Mouse (Mus musculus) kidney, adult 2 months (tissue): Measurements from ENCODE around the gene Mars. TPM values are rescaled to one million over a fixed set of nuclear protein-coding genes. Genes with fewer than 3 reads are reported as not detected.

Experiments used
- DNase-seq: peaks from one replicate; pipeline ENCODE4 v3.0.0; 2021
- H3K27ac ChIP-seq: fragments of 200-500 bp; 2 replicates; pipeline ENCODE4 v1.5.1; 2012; ENCODE audit warnings: low read depth, low read length, control low read depth, inconsistent platforms; ENCODE audit not compliant: insufficient read depth
- H3K27me3 ChIP-seq: fragments of 200-500 bp; replicated peaks from 2 replicates; pipeline ENCODE4 v1.6.1; 2012; ENCODE audit warnings: mild to moderate bottlenecking, moderate library complexity, low read length, inconsistent platforms; ENCODE audit not compliant: control insufficient read depth, insufficient read depth
- H3K36me3 ChIP-seq: fragments of 200-500 bp; 2 replicates; pipeline ENCODE4 v1.6.1; 2012; ENCODE audit warnings: mild to moderate bottlenecking, moderate library complexity, low read length, inconsistent platforms; ENCODE audit not compliant: control insufficient read depth, insufficient read depth
- H3K4me1 ChIP-seq: fragments of 200-500 bp; 2 replicates; pipeline ENCODE4 v1.6.1; 2011; ENCODE audit warnings: low read length; ENCODE audit not compliant: control insufficient read depth, insufficient read depth
- H3K4me3 ChIP-seq: fragments of 200-500 bp; 2 replicates; pipeline ENCODE4 v1.5.1; 2011; ENCODE audit warnings: mild to moderate bottlenecking, low read depth, low read length, control low read depth; ENCODE audit not compliant: insufficient read depth
- CTCF ChIP-seq: fragments of 200-500 bp; conservative IDR thresholded peaks from 2 replicates; pipeline ENCODE4 v1.5.1; 2011; ENCODE audit warnings: low read depth, mild to moderate bottlenecking, control low read depth, low read length, moderate library complexity, mixed read lengths; ENCODE audit not compliant: insufficient read depth, insufficient read length
- POLR2A ChIP-seq: fragments of 200-500 bp; IDR thresholded peaks from one replicate; pipeline ENCODE4 v1.6.1; 2011; ENCODE audit warnings: low read depth, low read length, control low read depth
- WGBS: fragments of 180-500 bp; shearing (Covaris S2); methylation state at CpG from one replicate; pipeline ENCODE4 v1.1.7; 2018; 5-methylcytosine and 5-hydroxymethylcytosine counted together
- polyA plus RNA-seq: library from polyadenylated mRNA; depleted of rRNA; stranded (reverse); fragments of >200 nt; gene quantifications from 2 replicates; pipeline ENCODE4 v1.2.3, GENCODE M21; 2012

The Mars gene
- polyA plus RNA-seq, 1 experiment, result 44.4 TPM

DNA sequence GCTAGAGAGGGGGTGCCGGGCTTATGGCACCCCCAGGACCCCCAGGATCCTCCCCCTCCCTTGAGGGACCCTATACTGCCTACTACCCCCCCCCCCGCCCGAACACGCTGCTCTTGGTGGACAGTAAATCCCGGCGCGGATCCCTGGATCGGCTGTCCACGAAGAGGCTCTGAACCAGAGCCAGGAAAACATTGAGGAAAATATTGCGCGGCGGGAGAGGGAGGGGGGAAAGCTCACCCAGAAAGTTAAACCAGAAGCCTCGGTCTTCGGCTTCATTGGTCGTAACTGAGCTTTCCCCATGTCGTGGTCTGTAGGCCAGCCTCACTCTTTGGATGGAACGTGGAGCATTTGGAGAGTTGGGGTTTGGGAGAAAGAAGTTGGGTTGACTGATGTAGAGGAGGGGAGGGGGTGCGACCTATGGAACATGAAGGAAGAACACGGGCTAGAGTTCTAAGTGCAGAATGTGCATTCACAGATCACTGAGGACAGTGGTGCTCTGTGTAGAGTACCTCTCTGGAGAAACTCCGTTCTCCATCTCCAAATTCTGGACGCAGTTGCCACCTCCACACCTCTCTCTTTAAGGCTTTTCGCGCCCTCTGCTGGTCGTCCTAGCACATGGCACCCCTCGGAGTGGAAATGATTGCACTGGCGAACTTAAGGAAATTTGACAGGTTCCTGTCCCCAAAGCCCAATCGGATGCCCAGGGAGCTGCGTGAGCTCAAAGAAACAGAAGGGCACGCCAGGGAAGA is 30.5 kb upstream of the Mars start, which contains the start of gene Gli1:
Gli1 (minus strand) TSS at position 84 of the 749 bp plus-strand sequence.
- Histone ChIP-seq H3K27ac (no peak within 1 kb of the TSS), H3K36me3 (no peaks in the 10 kb centered on the region), H3K27me3 (peaks cover 3% of the 10 kb centered on the region; the same call in 1 of the 2 replicates), H3K4me1 (peaks cover 3% of the 10 kb centered on the region), H3K4me3 (peak within 1 kb of the TSS; percentile 39)
- under 1% methylated on average over 27 of the region's 29 CpGs for whole genome bisulfite sequencing
- peak; percentile 92 for TF ChIP-seq CTCF
- no peak for TF ChIP-seq POLR2A
- DNase-seq, result peak; percentile 84

DNA sequence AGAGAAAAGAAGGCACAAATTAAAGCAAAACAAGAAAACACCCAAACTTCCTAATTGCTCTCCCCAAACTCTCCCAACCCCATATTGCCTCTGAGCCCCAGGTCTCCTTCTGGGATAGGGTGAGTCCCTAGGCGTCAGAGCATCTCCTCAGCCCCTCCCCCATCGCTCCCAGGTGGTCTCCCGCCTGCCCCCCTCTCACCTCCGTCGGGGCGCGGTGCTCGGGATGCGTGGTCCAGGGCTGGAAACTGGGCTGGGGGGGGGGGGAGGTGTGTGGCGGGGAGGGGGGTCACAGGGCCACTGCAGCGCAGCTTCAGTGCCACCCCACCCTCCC is 29.7 kb upstream of the Mars start:
- no peak overlapping the region for H3K27ac ChIP-seq
- H3K4me3 ChIP-seq, result peak overlapping the region; percentile 39; the same call in 1 of the 2 replicates

DNA sequence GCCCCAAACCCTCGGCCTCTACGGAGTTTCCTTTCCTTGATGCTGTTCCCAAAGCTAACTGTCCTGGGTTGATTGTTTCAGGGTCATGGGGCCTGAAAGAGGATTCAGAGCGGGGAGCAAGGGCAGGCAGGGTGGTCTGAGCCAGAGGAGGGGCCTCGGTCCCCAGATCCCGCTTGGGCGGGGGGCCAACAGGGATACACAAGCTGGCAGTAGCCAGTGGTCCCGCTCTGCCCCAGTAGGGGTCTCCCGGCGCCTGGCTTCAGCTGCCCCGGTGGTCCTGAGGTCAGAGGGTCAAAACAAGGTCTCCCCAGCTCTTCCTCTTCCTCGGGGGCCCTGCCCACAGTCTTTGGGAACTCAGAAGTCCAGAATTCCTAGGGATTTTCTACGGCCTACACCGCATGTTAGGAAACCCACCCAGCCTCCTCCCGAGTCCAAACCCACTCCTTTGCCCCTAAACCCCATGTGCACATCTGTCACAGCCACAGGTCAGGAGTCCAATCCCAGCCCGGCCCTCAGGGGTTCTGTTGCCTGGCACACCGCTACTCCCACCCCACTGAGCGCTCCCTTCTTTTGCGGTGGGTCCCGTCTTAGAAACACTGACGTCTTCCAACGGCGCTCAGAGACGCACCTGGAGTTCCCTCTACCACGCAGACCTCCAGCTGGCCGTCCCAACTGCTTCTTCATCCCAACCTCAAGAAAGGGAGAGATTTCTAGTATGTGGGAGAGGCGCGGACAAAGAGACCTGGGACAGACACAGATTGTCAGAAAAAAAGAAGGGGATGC is 29.2 kb upstream of the Mars start:
- no peak for TF ChIP-seq CTCF
- no peak for TF ChIP-seq POLR2A
- H3K4me3 ChIP-seq, result no peak overlapping the region
- DNase-seq, result no peak
- H3K27ac ChIP-seq, result no peak overlapping the region
- peaks cover 3% of the 10 kb centered on the region for H3K4me1 ChIP-seq
- H3K27me3 ChIP-seq, result peaks cover 3% of the 10 kb centered on the region; the same call in 1 of the 2 replicates
- no peaks in the 10 kb centered on the region for H3K36me3 ChIP-seq
- WGBS, result 4% methylated on average over 27 of the region's 27 CpGs

More for the DNA sequence above, 29.7 kb upstream of the Mars start:
- no peak for DNase-seq
- H3K4me1 ChIP-seq, result peaks cover 3% of the 10 kb centered on the region
- H3K27me3 ChIP-seq, result peaks cover 3% of the 10 kb centered on the region; the same call in 1 of the 2 replicates
- no peaks in the 10 kb centered on the region for H3K36me3 ChIP-seq
- WGBS, result 1% methylated on average over 11 of the region's 11 CpGs
- TF ChIP-seq POLR2A, result no peak
- TF ChIP-seq CTCF, result no peak

DNA sequence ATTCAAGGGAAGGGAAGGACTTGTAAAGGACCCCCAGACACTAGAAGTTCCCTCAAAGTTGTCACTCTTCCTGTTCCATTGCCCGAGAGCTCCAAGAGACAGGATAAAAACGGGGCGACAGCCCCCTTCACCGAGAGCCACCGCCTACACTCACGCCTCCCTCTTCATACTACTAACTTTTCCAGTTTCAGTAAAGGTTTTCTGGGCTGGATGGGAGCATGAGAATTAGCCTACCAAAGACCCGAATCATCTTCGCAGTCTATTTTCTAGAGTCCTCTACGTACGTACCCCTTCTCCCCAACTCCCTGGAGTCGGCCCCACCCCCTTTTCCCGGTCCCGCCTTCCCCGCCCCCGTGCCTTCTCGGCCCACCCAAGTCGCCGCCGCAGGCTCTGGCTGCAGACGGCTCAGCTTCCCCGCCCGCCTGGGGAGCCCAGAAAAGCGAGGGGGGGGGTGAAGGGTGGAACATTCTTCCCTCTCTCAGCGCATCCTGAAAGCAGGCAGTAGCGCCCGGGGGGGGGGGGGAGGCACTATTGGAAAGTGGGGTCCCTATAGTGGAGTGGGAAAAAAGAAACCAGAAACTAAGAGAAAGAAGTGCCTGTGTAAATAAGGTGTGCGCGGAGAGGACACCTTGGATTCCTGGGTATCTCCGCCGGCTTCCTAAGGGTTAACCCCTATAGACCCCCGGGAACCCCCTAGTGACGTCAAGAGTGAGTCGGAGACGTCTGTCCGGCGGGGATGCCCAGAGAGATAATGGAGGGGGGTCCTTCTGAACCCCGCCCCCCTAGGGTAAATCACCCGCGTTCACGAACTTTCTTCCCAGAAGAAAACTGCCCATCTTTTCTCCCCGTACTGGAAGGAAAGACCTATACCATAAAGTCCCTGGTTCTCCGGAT is 28.3 kb upstream of the Mars start:
- TF ChIP-seq POLR2A, result no peak
- peaks cover 3% of the 10 kb centered on the region; the same call in 1 of the 2 replicates for H3K27me3 ChIP-seq
- DNase-seq, result peak; percentile 48
- no peak overlapping the region for H3K27ac ChIP-seq
- no peaks in the 10 kb centered on the region for H3K36me3 ChIP-seq
- peaks cover 3% of the 10 kb centered on the region for H3K4me1 ChIP-seq
- 1% methylated on average over 42 of the region's 42 CpGs for WGBS
- peak overlapping the region; percentile 50 for H3K4me3 ChIP-seq

DNA sequence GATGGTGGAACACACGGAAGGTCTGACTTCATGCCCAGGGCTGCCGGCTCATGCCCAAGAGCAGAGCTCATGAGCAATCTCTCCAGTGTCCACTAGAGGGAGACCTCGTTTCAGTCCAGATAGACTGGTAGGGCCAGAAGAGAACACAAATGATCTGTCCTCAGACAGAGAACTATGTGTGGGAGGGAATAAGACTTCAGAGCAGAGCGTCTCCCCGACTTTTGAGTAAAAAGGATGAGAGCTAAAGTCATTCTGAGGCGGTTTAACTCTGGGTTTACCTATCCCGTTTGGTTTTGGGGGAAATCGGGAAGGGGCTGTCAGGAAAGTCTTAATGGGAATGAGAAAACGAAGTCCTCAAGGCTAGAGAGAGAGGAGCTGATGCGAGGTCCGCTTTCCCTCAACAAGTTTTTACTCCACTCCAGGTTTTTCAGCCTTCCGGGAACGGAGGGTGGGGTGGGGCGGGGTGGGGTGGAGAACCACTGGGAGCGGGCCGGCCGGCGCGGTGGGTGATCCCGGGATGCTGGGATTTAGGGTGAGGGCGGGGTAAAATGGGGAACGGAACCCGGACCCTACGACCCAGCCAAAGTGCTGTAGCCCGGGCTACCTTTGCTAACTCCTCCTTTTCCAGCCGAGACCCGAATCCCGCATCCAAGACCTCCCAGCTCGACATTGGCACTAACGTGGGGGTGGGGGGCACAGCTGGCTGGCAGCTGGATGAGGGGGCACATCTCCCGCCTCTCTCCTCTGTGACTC is 27.5 kb upstream of the Mars start:
- peaks cover 3% of the 10 kb centered on the region; the same call in 1 of the 2 replicates for H3K27me3 ChIP-seq
- peak; percentile 93 for DNase-seq
- H3K36me3 ChIP-seq, result no peaks in the 10 kb centered on the region
- H3K4me3 ChIP-seq, result peak overlapping the region; percentile 50
- TF ChIP-seq CTCF (peak; percentile 84), POLR2A (no peak)
- H3K27ac ChIP-seq, result peak overlapping the region; percentile 49; the same call in 1 of the 2 replicates
- H3K4me1 ChIP-seq, result peaks cover 3% of the 10 kb centered on the region
- WGBS, result 2% methylated on average over 31 of the region's 31 CpGs

DNA sequence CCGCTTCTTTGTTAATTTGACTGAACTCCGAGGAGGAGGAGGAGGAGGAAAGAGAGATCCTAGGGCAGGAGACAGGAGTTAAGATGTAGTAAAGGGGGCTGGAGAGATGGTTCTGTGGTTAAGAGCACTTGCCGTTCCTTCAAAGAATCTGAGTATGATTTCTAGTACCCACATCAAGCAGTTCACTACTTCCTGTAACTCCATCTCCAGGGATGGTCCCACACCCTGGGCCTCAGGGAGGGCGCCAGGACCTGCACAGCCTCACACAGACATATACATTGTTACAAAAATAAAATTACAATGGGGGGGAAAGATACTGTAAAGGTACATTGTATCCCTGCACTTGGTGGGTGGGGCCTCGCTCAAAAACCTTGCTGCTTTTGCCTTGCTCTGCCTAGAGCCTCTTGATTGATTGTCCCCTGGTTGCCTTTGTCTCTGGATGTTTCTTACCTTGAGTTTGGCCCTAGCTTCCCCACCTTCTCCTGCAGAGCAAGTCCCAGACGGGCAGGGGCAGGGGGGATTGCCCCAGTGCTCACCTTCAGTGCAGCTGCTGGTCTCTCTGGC is 26.0 kb upstream of the Mars start:
- Histone ChIP-seq H3K4me3 (no peak overlapping the region), H3K27me3 (peaks cover 3% of the 10 kb centered on the region; the same call in 1 of the 2 replicates), H3K36me3 (no peaks in the 10 kb centered on the region), H3K4me1 (peaks cover 3% of the 10 kb centered on the region), H3K27ac (no peak overlapping the region)
- DNase-seq, result no peak
- 77% methylated on average over 6 of the region's 6 CpGs for WGBS
- TF ChIP-seq POLR2A, result no peak
- no peak for TF ChIP-seq CTCF
